Mouse (Mus musculus) megakaryocyte, embryonic 14.5 days (primary cell): ENCODE data around the gene Pla2g4b.

Experiments
- FLI1 ChIP-seq: IDR thresholded peaks from 2 replicates; pipeline ENCODE4 v1.6.1; 2012; ENCODE audit warnings: low read length, inconsistent platforms, mixed read lengths
- GATA1 ChIP-seq: IDR thresholded peaks from 3 replicates; pipeline ENCODE4 v1.6.1; 2012; ENCODE audit warnings: mixed read lengths, low read length, inconsistent platforms, borderline replicate concordance

DNA sequence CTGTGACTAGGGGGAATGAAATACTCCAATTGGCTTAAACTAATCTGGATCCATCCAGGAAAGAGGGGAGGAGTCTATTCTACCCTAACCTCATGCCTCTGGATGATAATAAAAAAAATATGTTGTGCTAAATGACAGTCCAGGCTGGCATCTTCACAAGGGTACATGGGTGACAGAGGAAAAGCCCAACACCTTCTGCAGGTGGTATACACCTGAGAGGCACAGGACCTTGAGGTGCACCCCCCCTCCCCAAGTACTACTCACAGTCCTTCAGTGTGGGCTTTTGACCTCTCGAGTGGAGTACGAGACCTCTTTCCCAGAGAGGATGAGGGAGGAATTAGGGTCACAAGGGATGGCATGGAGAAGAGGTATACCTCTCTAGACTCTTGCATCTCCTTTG is 54.7 kb downstream of the Pla2g4b start:
- TF ChIP-seq GATA1 = no peak
- no peak for TF ChIP-seq FLI1
